Mouse (Mus musculus) left cerebral cortex, postnatal 4 days (tissue): Measurements from ENCODE around the gene Cd164. TPM values are rescaled to one million over a fixed set of nuclear protein-coding genes. Genes with fewer than 3 reads are reported as not detected.

ENCODE experiments used
- DNase-seq: peaks from one replicate; pipeline ENCODE4 v3.0.0-alpha.2; 2022
- intact Hi-C: fragments of 180-260 bp; cut with DNase I; formaldehyde crosslinking; loops from one replicate; pipeline ENCODE4 v1.15.1; 2025
- total RNA-seq, 2 experiments: library from RNA; stranded (reverse); gene quantifications; 2 replicates each; pipeline ENCODE4 v1.2.3; 2021

Gene Cd164
- total RNA-seq, result 10 to 100 TPM; 39.9 to 43.4 TPM

GRCm38 (mm10) chr10:41518981-41519618 is at the start of gene Cd164:
Gene Cd164 (plus strand): TSS chr10:41519414.
- peak; percentile 97 for DNase-seq
- intact Hi-C loops, result loop anchor here (2.0 to 10.0 kb wide), 2 partner anchors 162 to 776 kb away; no protein-coding TSS in a partner anchor

GRCm38 (mm10) chr10:41470693-41471092 is 48.5 kb upstream of the Cd164 start:
- no peak for DNase-seq

GRCm38 (mm10) chr10:41472534-41472933 is 46.7 kb upstream of the Cd164 start:
- DNase-seq, result no peak
- intact Hi-C loops, result no loop called here

More at GRCm38 (mm10) chr10:41470693-41471092, 48.5 kb upstream of the Cd164 start:
- intact Hi-C loops, result no loop called here

- DNase-seq, result no peak
- intact Hi-C loops, result no loop called here
Measured at GRCm38 (mm10) chr10:41472962-41473481, 46.2 kb upstream of the Cd164 start.

- intact Hi-C loops, result no loop called here
- no peak for DNase-seq
Measured at GRCm38 (mm10) chr10:41473782-41474468, 45.3 kb upstream of the Cd164 start.

GRCm38 (mm10) chr10:41474981-41475391 is 44.2 kb upstream of the Cd164 start:
- DNase-seq, result no peak
- intact Hi-C loops, result no loop called here

GRCm38 (mm10) chr10:41476171-41477017 is 42.8 kb upstream of the Cd164 start, which contains the start of gene Mical1:
Gene Mical1 (plus strand): TSS chr10:41476314.
- intact Hi-C loops, result no loop called here

GRCm38 (mm10) chr10:41477018-41477277 is 42.3 kb upstream of the Cd164 start:
- no peak for DNase-seq
- intact Hi-C loops, result no loop called here

More at GRCm38 (mm10) chr10:41476171-41477017, 42.8 kb upstream of the Cd164 start, which contains the start of gene Mical1:
- peak; percentile 62 for DNase-seq

GRCm38 (mm10) chr10:41477278-41478181 is 41.7 kb upstream of the Cd164 start:
- DNase-seq, result peak; percentile 71
- intact Hi-C loops, result no loop called here

- intact Hi-C loops, result no loop called here
- no peak for DNase-seq
Measured at GRCm38 (mm10) chr10:41479961-41480360, 39.3 kb upstream of the Cd164 start.

- DNase-seq, result no peak
- intact Hi-C loops, result no loop called here
Measured at GRCm38 (mm10) chr10:41480938-41481880, 38.0 kb upstream of the Cd164 start.

GRCm38 (mm10) chr10:41482446-41482845 is 36.8 kb upstream of the Cd164 start:
- intact Hi-C loops, result no loop called here
- DNase-seq, result peak; percentile 64

GRCm38 (mm10) chr10:41485778-41486177 is 33.4 kb upstream of the Cd164 start:
- intact Hi-C loops, result no loop called here
- DNase-seq, result no peak

- DNase-seq, result no peak
- intact Hi-C loops, result no loop called here
Measured at GRCm38 (mm10) chr10:41486506-41487170, 32.6 kb upstream of the Cd164 start.

- no peak for DNase-seq
- intact Hi-C loops, result no loop called here
Measured at GRCm38 (mm10) chr10:41488877-41489276, 30.3 kb upstream of the Cd164 start.

GRCm38 (mm10) chr10:41489294-41489693 is 29.9 kb upstream of the Cd164 start:
- intact Hi-C loops, result no loop called here
- no peak for DNase-seq

GRCm38 (mm10) chr10:41489708-41490517 is 29.3 kb upstream of the Cd164 start, which contains the start of the genes Smpd2 and Ppil6:
Gene Smpd2 (minus strand): TSS chr10:41490369.
Gene Ppil6 (plus strand): TSS chr10:41490439.
- intact Hi-C loops, result no loop called here
- DNase-seq, result peak; percentile 96

- intact Hi-C loops, result no loop called here
Measured at GRCm38 (mm10) chr10:41490518-41490873, 28.7 kb upstream of the Cd164 start.

More at GRCm38 (mm10) chr10:41490518-41490873, 28.7 kb upstream of the Cd164 start:
- no peak for DNase-seq
